Mouse (Mus musculus) midbrain, embryonic 13.5 days (tissue): Measurements from ENCODE around the gene Spib. TPM values are rescaled to one million over a fixed set of nuclear protein-coding genes. Genes with fewer than 3 reads are reported as not detected.
A peak's percentile ranks its signal among the peaks of the same experiment; 100 is the strongest.

ENCODE experiments used
- ATAC-seq: fragments of 200-750 bp; cut with Nextera tagmentation; 2 replicates; pipeline ENCODE4 v1.8.0; 2017; ENCODE audit warnings: mild to moderate bottlenecking, moderate TSS enrichment, moderate library complexity
- H3K27ac ChIP-seq: fragments of 300-500 bp; sonication (generic); 2 replicates; pipeline ENCODE4 v1.5.1; 2015; ENCODE audit warnings: inconsistent platforms, mild to moderate bottlenecking, moderate library complexity
- H3K27me3 ChIP-seq: fragments of 300-500 bp; sonication (generic); 2 replicates; pipeline ENCODE4 v1.6.1; 2015; ENCODE audit warnings: mild to moderate bottlenecking, inconsistent platforms
- H3K36me3 ChIP-seq: fragments of 300-500 bp; sonication (generic); 2 replicates; pipeline ENCODE4 v1.6.1; 2015; ENCODE audit warnings: mild to moderate bottlenecking, inconsistent platforms
- H3K4me1 ChIP-seq: fragments of 300-500 bp; sonication (generic); replicated peaks from 2 replicates; pipeline ENCODE4 v1.6.1; 2015; ENCODE audit warnings: inconsistent platforms
- H3K4me2 ChIP-seq: fragments of 300-500 bp; sonication (generic); replicated peaks from 2 replicates; pipeline ENCODE4 v1.6.1; 2015; ENCODE audit warnings: moderate library complexity, mild to moderate bottlenecking, inconsistent platforms
- H3K4me3 ChIP-seq: fragments of 300-500 bp; sonication (generic); replicated peaks from 2 replicates; pipeline ENCODE4 v1.5.1; 2015; ENCODE audit warnings: mild to moderate bottlenecking, inconsistent platforms
- H3K9ac ChIP-seq: fragments of 300-500 bp; sonication (generic); replicated peaks from 2 replicates; pipeline ENCODE4 v1.6.1; 2015; ENCODE audit warnings: mild to moderate bottlenecking, inconsistent platforms
- H3K9me3 ChIP-seq: fragments of 300-500 bp; sonication (generic); 2 replicates; pipeline ENCODE4 v1.6.1; 2016; ENCODE audit warnings: mild to moderate bottlenecking, inconsistent platforms
- WGBS: fragments of 180-500 bp; shearing (Covaris S2); methylation state at CpG from one replicate; pipeline ENCODE4 v1.1.7; 2015; 5-methylcytosine and 5-hydroxymethylcytosine counted together
- polyA plus RNA-seq: library from polyadenylated mRNA; unstranded; fragments of >200 nt; fragmentation: Nextera tagmentation; extraction: Ambion mirVana; gene quantifications from 2 replicates; pipeline ENCODE4 v1.2.1, GENCODE M21; 2015

The Spib gene
- polyA plus RNA-seq, 1 experiment from 2014 or later, result not detected

DNA sequence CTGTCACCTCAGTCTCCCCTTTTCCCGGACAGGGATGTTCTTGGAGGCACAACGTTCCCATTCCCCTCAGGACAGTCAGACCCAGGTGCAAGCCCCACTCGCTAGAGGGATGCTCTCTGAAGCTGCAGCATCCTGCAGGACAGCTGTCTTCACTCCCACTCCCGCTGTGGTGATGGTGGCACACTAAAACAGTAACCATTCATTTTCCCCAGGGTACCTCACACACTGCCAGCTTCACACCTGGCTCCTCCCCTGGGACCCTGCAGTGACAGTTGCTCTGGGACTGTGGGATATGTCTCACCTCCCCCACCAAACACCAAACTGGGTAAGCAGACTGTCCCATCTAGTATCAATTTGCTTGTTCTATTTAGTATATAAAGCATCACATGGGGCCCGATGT is 15.9 kb upstream of the Spib start:
- ATAC-seq, result no peak
- H3K4me3 ChIP-seq, result peak overlapping the region; percentile 62
- H3K9me3 ChIP-seq, result no peaks in the 10 kb centered on the region; the same call in 1 of the 2 replicates
- no peaks in the 10 kb centered on the region for H3K27me3 ChIP-seq
- peaks cover 34% of the 10 kb centered on the region for H3K36me3 ChIP-seq
- peak overlapping the region; percentile 71 for H3K9ac ChIP-seq
- H3K27ac ChIP-seq, result no peak overlapping the region
- WGBS, result 30% methylated on average over 5 of the region's 5 CpGs
- H3K4me1 ChIP-seq, result peaks cover 20% of the 10 kb centered on the region
- peak overlapping the region; percentile 90 for H3K4me2 ChIP-seq

DNA sequence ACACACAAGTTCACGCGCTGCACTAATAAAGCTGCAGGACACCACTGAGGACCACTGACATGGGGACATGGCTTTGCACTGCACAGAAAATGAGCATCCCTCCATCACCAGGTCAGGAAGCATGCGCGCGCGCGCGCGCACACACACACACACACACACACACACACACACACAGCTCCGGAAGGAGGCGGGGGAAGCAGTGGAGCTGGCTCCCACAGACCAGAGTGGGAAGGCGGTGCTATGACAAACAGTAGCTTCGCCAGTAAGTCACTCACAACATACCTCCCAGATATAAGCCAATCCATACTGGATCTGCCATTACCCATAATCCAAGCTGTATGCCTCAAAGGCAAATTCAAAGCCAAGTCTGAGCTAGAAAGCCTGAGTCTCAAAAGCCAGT is 15.2 kb upstream of the Spib start:
- peak overlapping the region; percentile 90; the same call in 1 of the 2 replicates for H3K4me2 ChIP-seq
- peak overlapping the region; percentile 71; the same call in 1 of the 2 replicates for H3K9ac ChIP-seq
- no peak overlapping the region for H3K27ac ChIP-seq
- H3K27me3 ChIP-seq, result no peaks in the 10 kb centered on the region
- peaks cover 15% of the 10 kb centered on the region for H3K4me1 ChIP-seq
- H3K4me3 ChIP-seq, result peak overlapping the region; percentile 62; the same call in 1 of the 2 replicates
- ATAC-seq, result no peak
- no peaks in the 10 kb centered on the region; the same call in 1 of the 2 replicates for H3K9me3 ChIP-seq
- 94% methylated on average over 13 of the region's 13 CpGs for WGBS
- peaks cover 38% of the 10 kb centered on the region for H3K36me3 ChIP-seq

DNA sequence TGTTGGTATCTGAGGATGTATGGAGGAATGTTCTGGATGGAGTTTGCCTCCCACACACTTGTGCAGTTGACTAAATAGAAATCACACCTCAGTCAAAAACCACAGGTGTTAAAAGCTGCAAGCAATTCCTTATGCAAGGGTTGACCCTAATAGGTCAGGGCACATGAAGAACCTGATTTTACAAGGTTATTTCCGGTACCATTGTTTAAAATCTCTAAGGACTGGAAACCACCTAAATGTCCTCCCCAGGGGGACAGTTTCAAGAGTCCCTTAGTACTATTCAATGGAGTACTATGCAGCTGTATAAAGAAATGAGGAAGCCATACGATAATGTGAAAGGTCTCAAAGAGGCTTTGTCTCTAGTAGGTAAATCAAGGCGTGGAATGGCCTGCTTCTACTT is 14.4 kb upstream of the Spib start:
- no peaks in the 10 kb centered on the region; the same call in 1 of the 2 replicates for H3K9me3 ChIP-seq
- H3K4me3 ChIP-seq, result no peak overlapping the region
- H3K36me3 ChIP-seq, result peaks cover 38% of the 10 kb centered on the region
- H3K4me1 ChIP-seq, result peaks cover 15% of the 10 kb centered on the region
- no peak overlapping the region for H3K9ac ChIP-seq
- 97% methylated on average over 3 of the region's 3 CpGs for WGBS
- H3K27me3 ChIP-seq, result no peaks in the 10 kb centered on the region
- no peak for ATAC-seq
- H3K4me2 ChIP-seq, result no peak overlapping the region
- no peak overlapping the region for H3K27ac ChIP-seq

DNA sequence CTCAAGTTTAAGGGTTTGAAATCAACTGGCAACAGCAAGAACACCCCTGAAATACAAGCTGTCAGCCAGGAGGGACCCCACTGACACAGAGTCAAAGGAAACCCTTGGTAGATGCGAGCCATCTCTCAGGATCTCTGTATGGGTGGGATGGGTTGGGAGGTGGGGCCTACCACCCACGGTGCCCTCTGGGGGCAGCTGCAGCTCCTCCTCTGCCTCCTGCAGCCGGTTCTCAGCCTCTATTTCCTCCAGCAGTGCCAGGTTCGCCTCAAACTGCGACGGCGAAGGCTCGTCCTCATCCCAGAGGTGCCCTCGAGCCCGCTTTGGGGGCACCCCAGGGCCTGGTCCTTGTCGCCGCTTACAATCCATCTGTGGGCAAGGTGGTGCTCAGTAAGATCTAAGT is 11.2 kb upstream of the Spib start:
- no peak overlapping the region for H3K27ac ChIP-seq
- 81% methylated on average over 12 of the region's 12 CpGs for WGBS
- H3K9me3 ChIP-seq, result no peaks in the 10 kb centered on the region; the same call in 1 of the 2 replicates
- H3K9ac ChIP-seq, result 0 out of 2 replicates have a peak overlapping the region, but pooled peaks have one; percentile 5
- no peak overlapping the region for H3K4me3 ChIP-seq
- H3K4me2 ChIP-seq, result no peak overlapping the region
- H3K36me3 ChIP-seq, result peaks cover 50% of the 10 kb centered on the region
- H3K4me1 ChIP-seq, result peaks cover 12% of the 10 kb centered on the region
- H3K27me3 ChIP-seq, result no peaks in the 10 kb centered on the region
- ATAC-seq, result no peak

DNA sequence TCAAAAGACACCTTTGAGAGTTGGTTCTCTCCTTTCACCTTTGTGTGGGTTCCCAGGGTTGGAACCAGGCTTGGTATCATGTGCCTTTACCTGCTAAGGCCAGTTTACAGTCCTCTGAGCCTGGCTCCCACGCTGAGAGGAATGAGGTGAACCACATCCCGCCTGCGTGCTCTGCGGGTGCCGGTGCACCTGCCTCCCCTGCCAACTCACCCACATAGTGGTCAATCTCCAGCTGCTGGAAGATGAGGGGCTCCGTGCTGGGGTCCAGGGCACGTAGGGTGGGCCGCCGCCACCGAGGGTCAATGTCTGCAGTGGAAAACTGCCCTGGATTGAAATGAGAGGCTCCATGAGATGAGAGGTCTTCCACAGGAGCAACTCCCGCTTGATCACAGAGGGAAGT is 10.7 kb upstream of the Spib start:
- Histone ChIP-seq H3K36me3 (peaks cover 55% of the 10 kb centered on the region), H3K4me2 (no peak overlapping the region)
- 94% methylated on average over 11 of the region's 11 CpGs for WGBS

DNA sequence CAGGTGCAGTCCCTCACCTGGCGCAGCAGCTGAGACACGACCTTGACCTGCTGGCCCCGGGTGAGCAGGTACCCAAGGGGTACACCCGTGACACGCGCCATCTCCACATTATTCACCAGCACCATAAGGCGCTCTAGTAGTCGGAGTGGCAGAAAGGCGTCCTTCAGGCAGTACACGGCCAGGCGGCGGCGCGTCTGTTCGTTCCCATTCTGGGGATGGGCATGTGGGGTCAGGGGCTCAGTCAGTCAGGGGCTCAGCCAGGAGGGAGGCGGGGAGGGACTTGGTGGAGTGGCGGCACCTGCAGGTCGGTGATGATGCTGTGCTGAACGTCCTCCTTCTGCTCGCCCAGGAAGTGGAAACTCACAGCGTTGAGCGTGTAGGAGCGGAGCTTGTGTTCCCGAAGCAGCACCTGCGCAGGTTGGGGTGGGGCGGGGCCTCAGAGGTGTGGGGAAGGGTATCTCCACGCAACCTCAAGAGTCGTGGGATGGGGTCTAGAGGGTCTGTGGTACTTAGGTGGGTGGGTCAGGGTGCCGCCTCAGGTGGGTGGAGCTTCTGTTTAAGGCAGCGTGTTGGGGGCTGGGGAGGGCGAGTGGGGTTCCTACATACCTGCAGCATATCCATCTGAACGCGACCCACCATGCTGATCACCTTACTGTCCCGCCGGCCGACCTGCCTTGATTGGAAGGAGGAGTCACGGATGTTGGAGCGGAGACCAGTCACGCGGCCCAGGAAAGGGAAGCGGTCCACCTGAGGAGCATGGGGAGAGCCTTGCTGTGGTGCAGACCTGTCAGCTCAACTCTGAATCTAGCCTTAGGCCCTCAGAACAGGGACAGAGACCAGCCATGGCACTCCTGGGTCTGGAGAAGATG is 7.1 kb upstream of the Spib start:
- no peaks in the 10 kb centered on the region for H3K9me3 ChIP-seq
- WGBS, result 93% methylated on average over 41 of the region's 41 CpGs
- H3K4me2 ChIP-seq, result no peak overlapping the region
- no peaks in the 10 kb centered on the region for H3K27me3 ChIP-seq
- no peak overlapping the region for H3K27ac ChIP-seq
- no peak for ATAC-seq
- H3K4me3 ChIP-seq, result no peak overlapping the region
- no peaks in the 10 kb centered on the region for H3K4me1 ChIP-seq
- H3K36me3 ChIP-seq, result peaks cover 84% of the 10 kb centered on the region
- no peak overlapping the region for H3K9ac ChIP-seq

More for the DNA sequence above, 10.7 kb upstream of the Spib start:
- no peak for ATAC-seq
- H3K27me3 ChIP-seq, result no peaks in the 10 kb centered on the region
- no peaks in the 10 kb centered on the region; the same call in 1 of the 2 replicates for H3K9me3 ChIP-seq
- H3K27ac ChIP-seq, result no peak overlapping the region
- peaks cover 6% of the 10 kb centered on the region for H3K4me1 ChIP-seq
- no peak overlapping the region for H3K9ac ChIP-seq
- no peak overlapping the region for H3K4me3 ChIP-seq

DNA sequence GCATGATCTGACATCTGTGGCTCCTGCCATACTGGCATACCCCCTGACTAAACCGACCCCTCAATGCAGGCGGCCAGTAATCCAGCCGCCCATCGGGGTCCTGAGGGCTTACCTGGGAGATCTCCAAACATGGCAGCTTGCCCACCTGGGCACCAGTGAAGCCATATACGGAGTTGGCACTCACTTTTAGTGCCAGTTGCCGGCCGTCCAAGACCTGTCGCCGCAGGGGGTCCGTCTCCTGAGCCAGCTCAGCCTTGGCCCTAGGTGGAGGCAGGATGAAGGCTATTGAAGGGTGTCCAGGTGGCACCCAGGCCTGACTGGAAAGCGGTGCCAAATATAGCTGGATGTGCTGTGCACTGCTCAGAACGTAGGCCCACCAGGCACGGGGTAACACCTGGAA is 5.6 kb upstream of the Spib start:
- H3K4me1 ChIP-seq, result no peaks in the 10 kb centered on the region
- H3K27ac ChIP-seq, result no peak overlapping the region
- no peaks in the 10 kb centered on the region for H3K27me3 ChIP-seq
- no peak overlapping the region for H3K4me2 ChIP-seq
- WGBS, result 93% methylated on average over 13 of the region's 13 CpGs
- no peak for ATAC-seq
- H3K4me3 ChIP-seq, result no peak overlapping the region
- no peak overlapping the region for H3K9ac ChIP-seq
- H3K9me3 ChIP-seq, result no peaks in the 10 kb centered on the region
- H3K36me3 ChIP-seq, result peaks cover 96% of the 10 kb centered on the region

DNA sequence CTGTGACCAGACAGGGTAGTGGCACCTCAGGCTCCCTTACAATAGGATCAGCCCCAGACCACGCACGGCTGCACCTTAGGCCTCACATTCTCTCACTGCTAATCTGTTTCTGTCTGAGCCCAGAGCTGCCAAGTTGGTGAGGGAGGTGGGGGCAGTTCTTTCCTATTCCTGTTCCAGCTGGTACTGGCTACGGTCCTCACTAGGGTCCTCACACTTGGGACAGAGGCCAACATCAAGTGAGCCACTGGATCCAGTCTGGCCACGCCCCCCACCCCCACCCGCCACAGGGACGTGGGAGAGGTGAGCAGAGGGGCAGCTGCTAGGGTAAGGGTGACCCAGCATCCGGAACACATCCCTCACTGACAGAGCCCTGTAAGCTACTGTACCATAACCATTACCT is 5.1 kb upstream of the Spib start:
- no peak for ATAC-seq
- no peak overlapping the region for H3K9ac ChIP-seq
- no peak overlapping the region for H3K27ac ChIP-seq
- no peak overlapping the region for H3K4me3 ChIP-seq
- no peaks in the 10 kb centered on the region for H3K9me3 ChIP-seq
- H3K4me1 ChIP-seq, result no peaks in the 10 kb centered on the region
- no peaks in the 10 kb centered on the region for H3K27me3 ChIP-seq
- WGBS, result 85% methylated on average over 7 of the region's 7 CpGs
- H3K36me3 ChIP-seq, result peaks cover 95% of the 10 kb centered on the region
- no peak overlapping the region for H3K4me2 ChIP-seq

DNA sequence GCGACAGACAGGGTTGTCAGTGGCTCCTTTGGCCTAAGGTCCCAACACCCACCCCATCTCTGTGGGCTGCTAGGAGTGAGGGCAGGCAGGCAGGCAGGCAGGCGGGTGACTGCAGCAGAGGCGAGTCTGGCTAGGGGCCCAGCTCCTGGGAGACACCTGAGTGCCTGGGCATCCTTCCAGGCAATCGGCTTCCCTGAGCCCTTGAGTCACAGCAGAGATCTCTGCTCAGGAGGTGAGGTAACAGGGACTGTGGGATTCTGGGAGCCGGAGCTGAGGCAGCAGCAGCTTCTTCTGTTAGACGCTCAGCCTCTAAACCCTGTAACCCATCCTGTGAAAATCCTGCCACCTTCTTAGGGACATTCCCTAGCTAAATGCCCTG is 4.7 kb upstream of the Spib start:
- Histone ChIP-seq H3K9me3 (no peaks in the 10 kb centered on the region), H3K4me3 (no peak overlapping the region), H3K4me2 (no peak overlapping the region), H3K4me1 (no peaks in the 10 kb centered on the region), H3K27me3 (no peaks in the 10 kb centered on the region), H3K27ac (no peak overlapping the region), H3K9ac (no peak overlapping the region), H3K36me3 (peaks cover 91% of the 10 kb centered on the region)
- ATAC-seq, result no peak
- 94% methylated on average over 6 of the region's 6 CpGs for WGBS

DNA sequence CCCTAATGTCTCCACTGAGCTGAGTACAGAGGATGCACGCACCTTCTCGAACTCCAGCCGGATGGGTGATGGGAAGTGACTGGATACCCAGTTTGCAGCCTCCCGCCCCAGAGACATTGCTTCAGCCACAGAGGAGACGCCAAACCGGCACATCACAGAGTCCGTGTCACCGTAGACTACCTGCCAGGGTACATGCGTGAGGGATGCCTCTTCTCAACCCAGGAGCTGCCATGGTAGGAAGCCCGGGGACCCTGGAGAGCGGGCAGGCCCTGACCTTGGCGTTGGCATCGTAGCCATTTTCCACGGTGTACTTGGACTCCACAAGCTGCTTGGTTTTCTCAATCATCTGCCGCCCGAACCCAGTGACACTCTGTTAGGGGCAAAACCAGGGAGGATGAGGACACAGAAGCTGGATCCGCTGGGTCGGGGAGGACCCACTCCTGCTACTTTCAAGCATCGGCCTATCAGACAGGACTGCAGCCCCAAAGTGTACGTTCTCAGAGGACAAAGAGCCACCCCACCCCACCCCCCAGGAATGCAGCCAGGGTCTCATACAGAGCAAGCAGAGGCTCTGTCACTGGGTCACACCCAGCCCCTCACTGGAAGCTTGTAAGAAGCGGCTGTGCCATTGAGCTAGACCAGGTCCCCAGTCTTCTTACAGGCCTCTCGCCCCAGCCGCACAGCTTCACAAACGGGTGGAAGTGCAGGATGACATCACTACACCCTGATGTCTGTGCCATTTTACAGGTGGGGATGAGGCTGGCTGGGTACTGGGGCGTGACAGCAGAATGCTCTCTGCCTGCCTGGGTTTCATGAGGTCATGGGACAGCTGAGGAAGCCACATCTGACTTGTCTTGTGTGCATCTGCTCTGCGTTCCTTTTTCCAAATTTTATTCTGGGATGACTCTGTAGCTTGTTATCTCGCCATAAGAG is 4.1 kb upstream of the Spib start:
- Histone ChIP-seq H3K4me3 (no peak overlapping the region), H3K36me3 (peaks cover 84% of the 10 kb centered on the region), H3K27me3 (no peaks in the 10 kb centered on the region), H3K4me1 (no peaks in the 10 kb centered on the region), H3K9me3 (no peaks in the 10 kb centered on the region), H3K9ac (no peak overlapping the region), H3K27ac (no peak overlapping the region), H3K4me2 (no peak overlapping the region)
- WGBS, result 94% methylated on average over 27 of the region's 27 CpGs
- ATAC-seq, result no peak

DNA sequence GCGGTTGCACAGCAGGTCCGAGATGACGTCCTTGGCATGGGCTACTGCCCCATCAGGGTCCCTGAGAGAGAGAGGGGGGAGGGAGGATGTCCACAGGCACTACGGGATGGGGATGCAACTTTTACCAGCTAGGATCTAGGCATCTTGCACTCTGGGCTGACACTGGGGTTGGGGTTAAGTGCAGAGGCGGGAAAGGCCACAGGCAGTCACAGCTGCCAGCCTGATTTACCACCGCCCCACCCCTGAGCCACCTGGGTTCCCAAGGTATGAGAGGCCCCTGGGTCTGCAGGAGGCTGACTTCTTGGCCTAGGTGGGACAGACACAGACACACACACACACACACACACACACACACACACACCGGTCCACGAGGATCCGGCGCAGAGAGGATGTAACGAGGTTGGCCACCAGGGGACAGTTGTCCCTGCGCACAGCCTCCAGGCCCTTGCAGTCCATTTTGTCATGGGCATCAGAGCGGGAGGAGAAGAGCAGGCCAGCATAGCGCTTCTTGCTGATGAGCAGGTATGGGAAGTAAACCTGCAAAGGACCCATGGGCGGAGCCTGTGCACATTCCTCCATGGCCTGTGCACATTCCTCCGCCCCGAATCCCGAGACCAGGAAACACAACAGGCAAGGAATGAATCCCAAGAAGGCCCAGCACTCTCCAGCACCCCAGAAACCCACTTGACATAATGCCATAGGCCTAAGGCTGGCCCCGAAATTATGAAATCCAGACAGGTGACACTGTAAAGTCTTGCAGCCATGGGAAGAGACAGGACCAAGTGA is 3.0 kb upstream of the Spib start:
- Histone ChIP-seq H3K4me1 (no peaks in the 10 kb centered on the region), H3K9ac (no peak overlapping the region), H3K4me3 (no peak overlapping the region), H3K4me2 (no peak overlapping the region), H3K27ac (no peak overlapping the region), H3K27me3 (no peaks in the 10 kb centered on the region; the same call in 1 of the 2 replicates), H3K36me3 (peaks cover 73% of the 10 kb centered on the region), H3K9me3 (no peaks in the 10 kb centered on the region)
- WGBS, result 91% methylated on average over 19 of the region's 19 CpGs
- ATAC-seq, result no peak
